Mouse (Mus musculus): ENCODE measurements around the gene Sat2. TPM values are rescaled to one million over a fixed set of nuclear protein-coding genes. Genes with fewer than 3 reads are reported as not detected.

Gene Sat2
- total RNA-seq (2014; fragmentation: Nextera tagmentation) (2.4 and 7.3 TPM in 2 replicates), total RNA-seq (2017) (1.5 and 2.6 TPM in 2 replicates), polyA plus RNA-seq (2012) (0.09 TPM in 1 of 2 replicates, not detected in the other)

GRCm38 (mm10) chr11:69621571-69622268 lies at the start of gene Sat2:
Sat2 (plus strand) TSS chr11:69622024.
- TF ChIP-seq CTCF (IDR thresholded peaks at IDR 0.05; ENCODE audit: low read depth, low read length) (no peak), TAL1 (conservative IDR thresholded peaks at IDR 0.05; ENCODE audit: low read depth, low read length) (no peak), GATA1 (IDR thresholded peaks at IDR 0.05; ENCODE audit: borderline replicate concordance, low read length) (no peak), POLR2AphosphoS5 (IDR thresholded peaks at IDR 0.05; ENCODE audit: insufficient replicate concordance, low read depth, low read length) (no peak)
- no peak for DNase-seq (ENCODE audit: low spot score)
- Histone ChIP-seq H3K9me3 (replicated peaks) (no peaks in the 10 kb centered on the region), H3K4me1 (ENCODE audit: insufficient read depth, low read depth, low read length) (peaks cover 46% of the 10 kb centered on the region), H3K4me3 (ENCODE audit: low read depth, low read length) (peak within 1 kb of the TSS; percentile 69), H3K36me3 (replicated peaks) (no peaks in the 10 kb centered on the region), H3K27me3 (ENCODE audit: insufficient read depth, low read length) (peaks cover 15% of the 10 kb centered on the region)
- peak; percentile 34 for ATAC-seq (ENCODE audit: extremely low read depth, insufficient number of reproducible peaks, low FRiP score, poor library complexity, severe bottlenecking)

GRCm38 (mm10) chr11:69575220-69575619 lies 46.6 kb upstream of the Sat2 start:
- DNase-seq (ENCODE audit: low spot score) (no peak), ATAC-seq (ENCODE audit: extremely low read depth, insufficient number of reproducible peaks, low FRiP score, poor library complexity, severe bottlenecking) (no peak)
- H3K4me1 ChIP-seq (ENCODE audit: insufficient read depth, low read depth, low read length), result peaks cover 80% of the 10 kb centered on the region

GRCm38 (mm10) chr11:69576307-69576706 lies 45.5 kb upstream of the Sat2 start:
- TF ChIP-seq TAL1 (conservative IDR thresholded peaks at IDR 0.05; ENCODE audit: low read depth, low read length), result peak; percentile 62
- TF ChIP-seq GATA2 (IDR thresholded peaks at IDR 0.05; ENCODE audit: borderline replicate concordance, low read depth, low read length), result no peak
- H3K9me3 ChIP-seq (replicated peaks), result no peaks in the 10 kb centered on the region
- H3K4me3 ChIP-seq (ENCODE audit: low read depth, low read length), result peak overlapping the region; percentile 46; the same call in 1 of the 2 replicates
- DNase-seq (ENCODE audit: low spot score) (no peak), ATAC-seq (ENCODE audit: extremely low read depth, insufficient number of reproducible peaks, low FRiP score, poor library complexity, severe bottlenecking) (no peak)
- peaks cover 69% of the 10 kb centered on the region for H3K4me1 ChIP-seq (ENCODE audit: insufficient read depth, low read depth, low read length)
- peaks cover 66% of the 10 kb centered on the region for H3K36me3 ChIP-seq (replicated peaks)
- no peaks in the 10 kb centered on the region for H3K27me3 ChIP-seq (ENCODE audit: insufficient read depth, low read length)

More at GRCm38 (mm10) chr11:69575220-69575619, 46.6 kb upstream of the Sat2 start:
- Histone ChIP-seq H3K4me3 (ENCODE audit: low read depth, low read length) (no peak overlapping the region; the same call in 1 of the 2 replicates), H3K9me3 (replicated peaks) (no peaks in the 10 kb centered on the region), H3K36me3 (replicated peaks) (peaks cover 77% of the 10 kb centered on the region), H3K27me3 (ENCODE audit: insufficient read depth, low read length) (no peaks in the 10 kb centered on the region)
- no peak for TF ChIP-seq GATA1 (IDR thresholded peaks at IDR 0.05; ENCODE audit: borderline replicate concordance, low read length)
- no peak for TF ChIP-seq POLR2AphosphoS5 (IDR thresholded peaks at IDR 0.05; ENCODE audit: insufficient replicate concordance, low read depth, low read length)
- peak; percentile 55 for TF ChIP-seq CTCF (IDR thresholded peaks at IDR 0.05; ENCODE audit: low read depth, low read length)
- no peak for TF ChIP-seq TAL1 (conservative IDR thresholded peaks at IDR 0.05; ENCODE audit: low read depth, low read length)

- ATAC-seq (ENCODE audit: extremely low read depth, insufficient number of reproducible peaks, low FRiP score, poor library complexity, severe bottlenecking) (no peak), DNase-seq (ENCODE audit: low spot score) (no peak)
- TF ChIP-seq CTCF (IDR thresholded peaks at IDR 0.05; ENCODE audit: low read depth, low read length) (no peak), GATA2 (IDR thresholded peaks at IDR 0.05; ENCODE audit: borderline replicate concordance, low read depth, low read length) (no peak), GATA1 (IDR thresholded peaks at IDR 0.05; ENCODE audit: borderline replicate concordance, low read length) (no peak), TAL1 (conservative IDR thresholded peaks at IDR 0.05; ENCODE audit: low read depth, low read length) (no peak), POLR2AphosphoS5 (IDR thresholded peaks at IDR 0.05; ENCODE audit: insufficient replicate concordance, low read depth, low read length) (no peak)
Measured at GRCm38 (mm10) chr11:69578301-69578700, 43.5 kb upstream of the Sat2 start.

GRCm38 (mm10) chr11:69579128-69580017 lies 42.5 kb upstream of the Sat2 start:
- no peaks in the 10 kb centered on the region for H3K27me3 ChIP-seq (ENCODE audit: insufficient read depth, low read length)
- H3K4me3 ChIP-seq (ENCODE audit: low read depth, low read length), result peak overlapping the region; percentile 84
- H3K9me3 ChIP-seq (replicated peaks), result no peaks in the 10 kb centered on the region
- no peak for TF ChIP-seq GATA1 (IDR thresholded peaks at IDR 0.05; ENCODE audit: borderline replicate concordance, low read length)
- TF ChIP-seq CTCF (IDR thresholded peaks at IDR 0.05; ENCODE audit: low read depth, low read length), result peak; percentile 90
- no peak for TF ChIP-seq GATA2 (IDR thresholded peaks at IDR 0.05; ENCODE audit: borderline replicate concordance, low read depth, low read length)
- TF ChIP-seq TAL1 (conservative IDR thresholded peaks at IDR 0.05; ENCODE audit: low read depth, low read length), result no peak
- no peak for TF ChIP-seq POLR2AphosphoS5 (IDR thresholded peaks at IDR 0.05; ENCODE audit: insufficient replicate concordance, low read depth, low read length)
- ATAC-seq (ENCODE audit: extremely low read depth, insufficient number of reproducible peaks, low FRiP score, poor library complexity, severe bottlenecking) (peak; percentile 66), DNase-seq (ENCODE audit: low spot score) (peak; percentile 84)
- H3K36me3 ChIP-seq (replicated peaks), result peaks cover 60% of the 10 kb centered on the region
- peaks cover 72% of the 10 kb centered on the region for H3K4me1 ChIP-seq (ENCODE audit: insufficient read depth, low read depth, low read length)

More at GRCm38 (mm10) chr11:69578301-69578700, 43.5 kb upstream of the Sat2 start:
- Histone ChIP-seq H3K27me3 (ENCODE audit: insufficient read depth, low read length) (no peaks in the 10 kb centered on the region), H3K4me1 (ENCODE audit: insufficient read depth, low read depth, low read length) (peaks cover 63% of the 10 kb centered on the region), H3K36me3 (replicated peaks) (peaks cover 60% of the 10 kb centered on the region), H3K9me3 (replicated peaks) (no peaks in the 10 kb centered on the region), H3K4me3 (ENCODE audit: low read depth, low read length) (peak overlapping the region; percentile 84)

GRCm38 (mm10) chr11:69580091-69580514 lies 41.7 kb upstream of the Sat2 start, which contains the start of the genes Wrap53 and Trp53:
Wrap53 (minus strand) TSS chr11:69580255.
Trp53 (plus strand) TSS chr11:69580359.
- ATAC-seq (ENCODE audit: extremely low read depth, insufficient number of reproducible peaks, low FRiP score, poor library complexity, severe bottlenecking), result peak; percentile 22; the same call in 1 of the 2 replicates
- peaks cover 71% of the 10 kb centered on the region for H3K4me1 ChIP-seq (ENCODE audit: insufficient read depth, low read depth, low read length)
- H3K4me3 ChIP-seq (ENCODE audit: low read depth, low read length), result peak within 1 kb of the TSS; percentile 84
- peaks cover 60% of the 10 kb centered on the region for H3K36me3 ChIP-seq (replicated peaks)
- TF ChIP-seq GATA2 (IDR thresholded peaks at IDR 0.05; ENCODE audit: borderline replicate concordance, low read depth, low read length) (no peak), POLR2AphosphoS5 (IDR thresholded peaks at IDR 0.05; ENCODE audit: insufficient replicate concordance, low read depth, low read length) (0 out of 2 replicates have a peak, but pooled peaks have one; percentile 19)
- H3K9me3 ChIP-seq (replicated peaks), result no peaks in the 10 kb centered on the region
- H3K27me3 ChIP-seq (ENCODE audit: insufficient read depth, low read length), result no peaks in the 10 kb centered on the region
- DNase-seq (ENCODE audit: low spot score), result peak; percentile 81

All from G1E (cell line).